Mouse (Mus musculus): ENCODE measurements around the gene Fut1. TPM values are rescaled to one million over a fixed set of nuclear protein-coding genes. Genes with fewer than 3 reads are reported as not detected.
A peak's percentile ranks its signal among the peaks of the same experiment; 100 is the strongest.
"Not testable (repeated sequence)": the region's sequence is repeated elsewhere in the genome, so short reads cannot be mapped to it uniquely, and the experiment has no call there.

Gene Fut1
- total RNA-seq, 2 experiments from 2014 or later = not detected

- DNase-seq (ENCODE audit: extremely low spot score in 1 of 2, low spot score in 1 of 2) = peak; percentile 74 to 81
These were observed 21.7 kb downstream of the Fut1 start for GRCm38 (mm10) chr7:45638623-45639401.

GRCm38 (mm10) chr7:45639561-45640027, 22.5 kb downstream of the Fut1 start, which contains the start of gene Mamstr:
Mamstr (plus strand) TSS chr7:45639977.
- DNase-seq (ENCODE audit: extremely low spot score in 1 of 2, low spot score in 1 of 2) = no peak

DNA sequence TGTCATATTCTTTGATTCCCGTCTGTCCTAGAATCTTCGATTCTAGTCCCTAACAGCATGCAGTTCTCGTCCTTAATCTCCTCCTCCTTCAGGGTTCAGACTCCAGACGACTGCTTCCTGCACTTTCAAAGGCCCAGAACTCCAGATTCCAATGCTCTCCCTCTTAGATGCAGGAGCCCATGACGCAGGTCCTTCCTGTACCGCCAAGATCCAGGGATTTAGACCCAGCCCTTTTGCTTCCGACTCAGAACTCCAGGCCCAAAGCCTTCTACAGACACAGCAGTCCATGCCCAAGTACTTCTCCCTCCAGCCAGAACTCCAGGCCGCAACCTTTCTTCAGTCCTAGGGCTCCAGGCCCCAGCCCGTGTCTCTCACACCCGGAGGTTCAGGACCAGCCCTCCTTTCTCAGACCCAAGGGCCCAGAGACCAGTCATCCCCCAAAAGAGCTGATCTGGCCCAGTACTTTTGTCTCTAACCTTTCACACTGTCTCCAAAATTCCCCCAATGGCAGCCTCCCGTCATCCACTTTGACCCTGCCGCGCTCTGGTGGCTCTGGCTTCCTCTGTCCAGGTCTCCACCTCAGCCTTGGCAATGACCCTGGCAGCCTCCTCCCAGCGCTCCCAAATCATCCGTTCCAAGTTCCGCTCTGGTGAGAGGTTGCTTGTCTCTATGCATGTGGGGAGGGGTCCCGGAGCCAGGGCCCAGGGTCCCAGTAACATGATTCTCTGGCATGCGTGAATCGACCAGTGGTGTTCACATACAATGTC, 23.3 kb downstream of the Fut1 start:
- no peak for DNase-seq (ENCODE audit: extremely low spot score in 1 of 2, low spot score in 1 of 2)

DNA sequence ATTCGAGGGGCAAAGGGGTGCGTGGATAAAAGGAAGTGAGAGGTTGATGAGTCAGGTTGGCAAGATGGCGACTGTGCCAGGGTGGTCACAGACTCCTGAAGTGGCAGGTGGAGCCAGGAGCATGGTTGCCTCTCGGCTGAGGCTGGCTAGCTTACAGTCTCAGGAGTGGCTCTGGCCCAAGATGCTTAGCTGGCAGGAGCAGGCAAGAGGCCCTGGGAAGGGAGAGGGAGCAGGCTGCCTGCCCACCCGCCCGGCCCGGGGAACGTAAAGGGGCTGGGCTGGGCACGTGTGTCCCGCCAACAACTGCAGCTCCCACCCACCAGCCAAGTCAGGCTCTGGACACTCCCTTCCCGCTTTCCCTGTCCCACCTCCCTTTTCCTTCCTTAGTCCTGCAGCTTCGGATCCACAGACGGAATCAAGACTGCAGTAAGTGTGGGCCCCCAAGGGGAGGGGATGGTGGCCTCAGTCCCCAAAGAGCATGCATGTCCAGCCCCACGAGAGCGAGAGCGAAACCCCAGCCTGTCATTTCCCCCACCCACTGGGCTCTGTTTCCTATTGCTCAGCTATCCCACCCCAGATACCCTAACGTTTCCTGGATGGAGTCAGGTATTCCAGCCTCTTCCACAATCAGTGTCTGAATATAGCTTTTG, 24.4 kb downstream of the Fut1 start:
- no peak for DNase-seq (ENCODE audit: extremely low spot score in 1 of 2, low spot score in 1 of 2)

DNA sequence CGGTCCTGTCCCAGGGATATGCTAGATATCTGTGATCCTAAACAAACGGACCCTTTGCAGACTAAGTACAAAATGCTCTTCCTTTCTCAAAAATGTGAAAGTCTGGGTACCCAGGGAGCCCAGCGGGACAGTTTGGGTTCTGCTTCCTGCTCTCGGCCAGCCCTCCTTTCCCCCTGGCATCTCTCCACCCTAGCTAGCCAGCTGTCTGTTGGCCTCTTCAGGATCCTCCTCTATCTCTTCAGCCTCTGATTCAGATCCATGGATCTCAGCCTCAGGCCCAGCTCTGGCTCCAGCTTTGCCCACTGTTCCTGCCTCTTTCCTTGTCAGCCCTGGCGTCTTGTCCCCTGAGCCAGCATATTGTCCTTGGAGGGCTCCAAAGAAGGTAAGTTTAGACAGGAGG, 25.0 kb downstream of the Fut1 start:
- no peak for DNase-seq (ENCODE audit: extremely low spot score in 1 of 2, low spot score in 1 of 2)

DNA sequence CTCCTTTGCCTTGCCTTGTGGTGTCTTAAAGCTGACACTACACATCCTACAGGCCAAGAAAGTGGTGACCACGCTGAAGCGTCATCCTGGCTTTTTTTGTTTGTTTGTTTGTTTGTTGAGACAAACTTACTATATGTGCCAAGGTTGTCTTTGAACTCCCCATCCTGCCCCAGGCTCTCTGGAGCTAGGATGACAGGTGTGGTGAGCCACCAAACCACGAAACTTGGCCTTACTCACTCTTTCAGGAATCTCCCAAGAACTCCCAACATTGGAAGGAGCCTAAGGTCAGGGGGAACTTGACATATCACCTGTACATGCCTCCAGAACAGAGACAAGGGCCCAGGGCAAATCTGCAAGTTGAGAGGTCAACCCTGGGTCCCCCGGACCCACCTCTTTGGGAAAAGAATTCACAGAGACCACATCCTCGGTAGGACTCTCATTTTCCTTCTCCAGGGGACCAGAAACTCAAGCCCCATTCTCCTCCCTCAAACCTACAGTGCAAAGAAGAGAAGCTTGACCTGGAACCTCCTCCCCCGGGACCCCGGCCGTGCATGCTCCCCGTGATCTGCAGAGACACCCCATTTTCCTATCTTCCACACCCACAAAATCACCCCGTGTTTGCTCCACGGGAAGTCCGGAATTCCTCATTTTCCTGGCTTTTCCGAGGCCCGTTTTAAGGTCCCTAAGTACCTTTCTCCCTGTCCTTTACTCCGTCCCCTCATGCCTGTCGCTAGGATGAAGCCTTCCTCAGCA, 25.6 kb downstream of the Fut1 start:
- no peak for DNase-seq (ENCODE audit: extremely low spot score in 1 of 2, low spot score in 1 of 2)

DNA sequence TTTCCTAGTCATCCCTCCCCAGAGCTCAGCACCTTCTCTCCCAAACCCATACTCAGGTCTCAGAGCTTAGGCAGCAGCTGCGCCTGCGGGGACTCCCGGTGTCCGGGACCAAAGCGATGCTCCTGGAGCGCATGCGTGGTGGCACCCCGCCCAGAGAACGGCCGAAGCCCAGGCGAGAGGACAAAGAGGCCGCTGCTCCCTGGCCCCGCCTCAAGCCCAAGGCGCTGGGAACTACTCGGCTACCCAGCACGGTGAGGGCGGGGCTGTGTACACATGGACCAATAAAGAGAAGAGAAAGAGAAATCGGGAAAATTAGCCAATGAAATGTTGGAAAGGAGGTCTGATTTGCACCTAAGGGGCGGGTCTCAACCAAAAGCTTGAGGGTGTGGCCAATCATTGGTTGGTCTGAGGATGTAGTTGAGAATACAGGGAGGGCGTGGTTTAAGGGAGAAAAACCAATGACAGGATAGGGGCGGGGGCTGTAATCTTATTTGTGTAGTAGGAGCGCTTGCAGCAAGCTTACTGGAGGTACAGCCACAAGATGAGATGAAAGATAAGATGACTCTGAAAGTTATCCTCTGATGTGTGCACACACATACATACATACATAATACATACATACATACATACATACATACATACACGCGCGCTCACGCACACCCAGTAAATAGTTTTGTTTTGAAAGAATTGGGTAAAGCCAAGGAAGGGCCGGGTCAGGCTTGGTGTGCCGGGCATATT, 26.5 kb downstream of the Fut1 start:
- peak; percentile 81 for DNase-seq (ENCODE audit: extremely low spot score in 1 of 2, low spot score in 1 of 2)

DNA sequence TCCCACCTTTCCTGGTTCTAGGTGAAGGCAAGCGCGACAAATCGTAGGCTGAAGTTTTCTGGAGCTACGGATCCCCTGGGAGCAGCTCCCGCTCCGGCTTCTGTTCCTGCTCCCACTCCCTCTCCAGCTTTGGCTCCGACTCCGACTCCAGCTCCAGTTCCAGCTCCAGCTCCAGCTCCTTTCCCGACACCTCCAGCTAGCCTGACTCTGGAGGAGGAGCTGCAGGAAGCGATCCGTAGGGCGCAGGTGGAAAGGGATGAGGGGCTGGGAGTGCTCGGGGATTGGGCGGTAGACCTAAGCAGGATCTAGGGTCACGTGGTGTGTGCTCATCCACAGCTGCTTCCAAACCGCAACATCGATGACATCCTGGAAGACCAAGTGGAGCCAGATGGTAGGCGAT, 27.1 kb downstream of the Fut1 start:
- peak; percentile 43 to 46 for DNase-seq (ENCODE audit: extremely low spot score in 1 of 2, low spot score in 1 of 2)

DNA sequence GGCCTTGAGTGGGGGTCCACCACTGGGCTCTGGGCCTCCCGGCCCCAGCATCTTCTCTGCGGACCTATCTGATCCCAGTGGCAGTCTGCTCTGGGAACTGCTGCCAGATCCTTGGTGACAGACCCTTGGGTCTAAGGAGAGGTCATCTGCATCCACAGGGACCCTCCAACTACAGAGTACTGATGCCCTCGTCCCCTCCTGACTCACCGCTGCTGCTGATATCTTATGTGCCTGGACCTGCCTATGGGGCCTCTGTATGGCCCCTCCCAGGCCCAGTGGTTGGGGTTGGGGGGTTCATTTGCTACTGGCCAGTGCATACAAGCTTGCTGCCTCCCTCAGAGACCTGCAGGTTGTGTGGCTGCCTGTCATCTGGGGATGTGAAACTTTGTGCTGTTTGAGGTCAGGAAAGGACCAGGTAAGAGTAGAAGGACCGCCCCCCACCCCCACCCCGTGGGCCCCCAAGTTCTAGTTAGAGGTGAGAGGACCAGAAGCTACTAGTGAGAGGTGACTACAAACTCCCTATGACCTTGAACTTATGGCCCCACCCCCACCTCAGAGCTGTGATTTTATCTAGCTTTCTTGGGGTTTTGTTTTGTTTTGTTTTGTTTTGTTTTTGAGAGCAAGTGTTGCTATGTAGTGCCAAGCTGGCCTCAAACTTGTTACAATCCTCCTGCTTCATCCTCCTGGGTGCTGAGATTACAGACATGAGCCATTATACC, 27.9 kb downstream of the Fut1 start:
- no peak for DNase-seq (ENCODE audit: extremely low spot score in 1 of 2, low spot score in 1 of 2)

DNA sequence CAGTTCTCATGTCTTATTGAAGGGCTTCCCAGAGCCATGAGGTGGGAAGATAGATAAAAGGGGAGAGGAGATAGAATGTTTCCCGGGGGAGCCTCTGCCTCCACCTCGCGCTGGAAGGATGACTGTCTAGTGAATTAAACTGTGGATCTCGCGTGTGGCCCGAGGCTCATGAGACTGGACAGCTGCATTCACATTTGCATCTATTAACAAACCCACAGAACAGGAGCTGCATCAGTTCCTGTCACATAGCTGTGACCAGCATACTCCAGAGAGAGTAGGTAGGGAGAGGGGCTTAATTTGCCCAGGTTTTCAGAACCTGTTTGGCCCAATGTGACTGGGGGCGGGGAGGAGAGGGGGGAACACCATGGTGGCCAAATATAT, 28.5 kb downstream of the Fut1 start:
- DNase-seq (ENCODE audit: extremely low spot score in 1 of 2, low spot score in 1 of 2) = no peak

DNA sequence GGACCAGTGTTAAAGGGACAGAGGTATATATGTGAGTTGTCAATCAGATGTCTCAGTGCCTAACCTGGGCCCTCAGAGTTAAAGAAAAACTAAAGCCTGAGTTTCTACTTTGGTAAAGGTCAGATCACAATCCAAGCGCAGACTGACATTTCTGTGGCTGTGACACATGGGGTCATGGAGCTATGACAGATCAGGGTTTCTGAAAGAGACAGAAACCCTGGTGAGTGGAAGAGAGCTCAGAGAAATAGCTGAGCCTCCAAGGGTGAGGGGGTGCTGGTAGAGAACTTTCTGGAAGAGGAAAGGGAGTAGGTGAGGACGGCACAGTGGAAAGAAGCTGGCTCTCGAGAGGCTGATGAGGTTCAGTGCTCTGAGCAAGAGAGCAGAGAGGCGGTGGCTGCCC, 29.6 kb downstream of the Fut1 start:
- DNase-seq (ENCODE audit: extremely low spot score in 1 of 2, low spot score in 1 of 2) = no peak

DNA sequence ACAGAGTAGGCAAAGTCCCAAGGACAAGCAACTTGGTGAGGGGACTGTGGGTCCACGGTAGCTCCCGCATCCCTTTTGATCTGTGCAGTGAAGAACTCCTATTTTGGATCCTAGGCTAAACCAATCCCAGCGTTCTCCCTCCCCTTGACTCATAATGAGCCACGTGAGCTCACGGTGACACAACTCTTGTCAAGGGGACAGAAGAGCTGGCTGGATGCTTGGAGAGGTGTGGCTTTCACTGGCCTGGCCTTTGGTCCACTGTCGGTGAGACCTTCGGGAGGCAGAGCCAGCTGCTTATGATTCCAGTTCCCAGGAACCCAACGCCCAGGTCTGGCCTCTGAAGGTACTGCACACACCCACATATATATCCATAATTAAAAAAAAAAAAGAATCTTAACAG, 32.3 kb downstream of the Fut1 start:
- no peak for DNase-seq (ENCODE audit: extremely low spot score in 1 of 2, low spot score in 1 of 2)

DNA sequence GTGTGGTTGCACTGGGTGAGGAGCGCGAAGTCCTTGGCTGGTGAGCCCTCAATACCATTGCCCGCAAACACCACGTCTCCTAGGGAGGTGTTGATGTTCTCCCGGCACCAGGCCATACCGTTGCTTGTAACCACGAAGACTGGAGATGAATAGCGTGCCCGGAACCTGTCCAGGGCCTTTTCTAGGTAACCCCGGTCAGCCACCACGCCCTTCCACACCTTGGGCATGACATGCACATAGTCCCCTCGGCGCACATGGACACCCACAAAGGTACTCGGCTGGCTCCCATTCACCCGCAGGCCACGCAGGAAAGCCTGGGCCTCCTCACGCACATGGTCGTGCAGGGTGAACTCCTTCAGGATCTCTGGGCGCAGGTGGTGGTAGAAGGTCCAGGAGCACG, 33.4 kb downstream of the Fut1 start:
- DNase-seq (ENCODE audit: extremely low spot score in 1 of 2, low spot score in 1 of 2) = not testable (repeated sequence)

GRCm38 (mm10) chr7:45654424-45655047, 37.4 kb downstream of the Fut1 start:
- DNase-seq (ENCODE audit: extremely low spot score in 1 of 2, low spot score in 1 of 2) = no peak

DNA sequence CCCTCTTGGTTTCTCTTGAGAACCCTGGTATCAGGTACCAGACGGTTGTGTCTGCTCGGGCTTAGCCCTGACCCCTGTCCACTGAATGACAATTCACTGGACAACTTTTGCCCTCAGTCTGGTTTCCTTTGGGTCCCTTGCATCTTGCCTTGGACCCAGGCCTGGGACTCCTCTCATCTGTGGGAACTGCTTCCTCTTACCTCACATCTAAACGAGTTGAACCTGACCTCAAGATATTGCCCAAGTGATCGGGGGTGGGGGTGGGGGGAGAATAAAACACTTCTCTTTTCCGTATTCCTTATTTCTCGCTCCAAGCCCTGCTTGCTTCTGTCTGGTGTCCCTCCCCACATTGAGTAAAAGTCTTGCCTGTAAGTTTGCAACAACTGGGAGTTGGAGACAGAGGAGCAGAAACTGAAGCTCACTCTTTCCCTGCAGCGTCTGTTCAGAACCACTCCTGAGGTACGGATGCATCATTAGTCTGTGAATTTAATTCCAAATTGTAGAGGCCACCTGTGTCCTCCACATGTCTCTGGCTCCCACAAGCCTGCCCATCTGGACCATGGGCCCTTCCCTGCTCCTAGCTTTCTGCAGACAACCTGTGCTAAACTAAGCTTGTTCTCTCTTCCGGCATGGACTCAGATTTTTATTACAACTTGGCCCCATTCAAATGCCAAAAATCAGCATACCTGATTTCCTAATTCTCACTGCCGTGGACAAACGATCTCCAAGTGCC, 43.8 kb downstream of the Fut1 start:
- DNase-seq (ENCODE audit: extremely low spot score in 1 of 2, low spot score in 1 of 2) = no peak

- DNase-seq (ENCODE audit: extremely low spot score in 1 of 2, low spot score in 1 of 2) = not testable (repeated sequence)
These were observed 44.6 kb downstream of the Fut1 start for GRCm38 (mm10) chr7:45661702-45662101.

DNA sequence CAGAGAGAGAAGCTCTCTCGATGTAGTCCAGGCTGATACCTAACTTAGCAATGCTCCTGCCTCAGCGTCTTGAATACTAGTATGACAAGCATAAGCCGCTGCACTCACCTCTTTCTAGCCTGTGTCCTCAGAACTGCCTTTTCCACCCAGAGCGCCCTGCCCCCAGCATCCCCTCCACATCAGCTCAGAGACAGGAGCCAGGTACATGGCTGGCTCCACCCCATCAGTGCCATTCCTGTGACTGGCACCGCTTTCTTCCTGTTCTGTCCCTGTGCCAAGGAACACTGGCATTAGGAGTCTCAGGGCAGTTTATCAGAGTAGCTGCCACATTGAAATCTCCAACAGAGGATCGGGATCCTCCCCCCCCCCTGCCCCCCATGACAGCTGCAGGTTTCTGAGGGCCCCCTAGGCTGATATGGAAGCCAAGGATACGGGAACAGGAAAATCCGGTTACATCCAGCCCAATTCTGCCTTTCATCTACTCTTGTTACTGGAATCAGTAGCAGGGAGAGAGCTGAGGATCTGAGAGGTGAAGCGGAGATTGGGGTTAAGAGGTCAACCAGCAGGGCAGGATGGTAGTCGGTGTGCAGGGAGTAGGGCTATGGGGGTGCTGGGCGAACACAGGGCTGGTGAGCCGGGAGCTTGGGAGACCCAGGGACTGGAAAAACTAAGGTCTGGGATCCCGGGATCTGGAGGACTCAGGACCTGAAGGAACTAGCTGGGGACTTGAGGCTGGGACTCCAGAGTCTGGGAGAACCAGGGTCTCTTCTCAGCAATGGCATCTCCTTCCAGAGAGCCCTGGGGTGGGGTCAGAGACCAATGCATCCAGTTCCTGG, 48.4 kb downstream of the Fut1 start:
- no peak for DNase-seq (ENCODE audit: extremely low spot score in 1 of 2, low spot score in 1 of 2)

Data from layer of hippocampus, postnatal 25 days (tissue).